Mouse (Mus musculus): ENCODE measurements at regions not wholly inside any gene's neighbourhood (a gene's known extent, or its start where the extent isn't known, plus 50 kb on each side); places are given as distances from the start of the nearest gene placed in this dataset.

DNA sequence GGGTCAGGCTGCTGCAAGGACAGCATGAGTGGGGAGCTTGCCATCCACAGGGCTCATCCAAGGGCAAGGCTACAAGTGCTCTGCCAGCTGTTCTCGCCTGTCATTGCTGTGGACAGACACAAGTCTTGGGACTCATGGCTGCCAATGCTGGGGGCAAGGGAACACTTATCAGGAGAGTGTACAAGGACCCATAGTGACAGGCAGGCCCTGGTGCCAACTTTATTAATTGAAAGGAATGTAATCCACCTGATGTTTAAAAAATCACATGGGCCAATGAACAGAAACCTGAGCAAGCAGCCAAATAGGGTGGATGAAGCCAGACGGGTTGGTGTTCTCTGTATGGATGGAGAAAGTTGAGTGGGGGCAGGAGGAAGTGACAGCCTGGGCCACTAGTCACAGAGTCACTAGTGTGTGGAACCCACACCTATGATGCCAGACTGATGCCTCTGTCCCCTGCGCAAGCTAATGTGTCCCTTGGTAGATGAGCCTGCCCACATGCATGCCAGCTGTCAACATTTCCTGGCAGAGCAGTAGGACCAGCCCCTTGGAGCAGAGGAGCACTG is 161.6 kb upstream of the Ppp2r3a start:
- TF ChIP-seq TBP (IDR thresholded peaks at IDR 0.05; ENCODE audit: low read depth, low read length) (no peak), MAX (IDR thresholded peaks at IDR 0.05; ENCODE audit: low read length) (no peak), CTCF (IDR thresholded peaks at IDR 0.05 in 2 of 3, conservative IDR thresholded peaks at IDR 0.05 in 1 of 3; ENCODE audit: control insufficient read depth in 1 of 3, insufficient read depth in 1 of 3, low read depth in 2 of 3, low read length in 3 of 3, poor library complexity in 1 of 3, severe bottlenecking in 1 of 3) (no peak), CHD1 (IDR thresholded peaks at IDR 0.05; ENCODE audit: low read depth, low read length) (no peak)
- H3K27ac ChIP-seq (ENCODE audit: control insufficient read depth, low read depth, low read length) = no peak overlapping the region
- no peak overlapping the region for H3K4me3 ChIP-seq (ENCODE audit: control insufficient read depth in 1 of 2, insufficient read depth in 1 of 2, low read depth in 2 of 2, low read length in 2 of 2)
- H3K79me2 ChIP-seq (ENCODE audit: control insufficient read depth, insufficient read depth, low read length, poor library complexity) = no peaks in the 10 kb centered on the region
- no peak for DNase-seq (ENCODE audit: low read depth, low spot score)
- no peaks in the 10 kb centered on the region for H3K27me3 ChIP-seq (ENCODE audit: control insufficient read depth in 1 of 2, insufficient read depth in 2 of 2, low read length in 2 of 2)
- H3K9ac ChIP-seq (ENCODE audit: control insufficient read depth, low read depth, low read length, poor library complexity, severe bottlenecking) = no peak overlapping the region
- no peaks in the 10 kb centered on the region for H3K36me3 ChIP-seq (ENCODE audit: control insufficient read depth in 1 of 2, insufficient read depth in 2 of 2, low read length in 2 of 2)
- H3K9me3 ChIP-seq (replicated peaks; ENCODE audit: insufficient read depth, low read length) = no peaks in the 10 kb centered on the region
- no peaks in the 10 kb centered on the region for H3K4me1 ChIP-seq (ENCODE audit: control insufficient read depth in 1 of 2, insufficient read depth in 2 of 2, low read length in 2 of 2)

GRCm38 (mm10) chr9:101411951-101412350 is 160.4 kb upstream of the Ppp2r3a start:
- Histone ChIP-seq H3K9ac (ENCODE audit: control insufficient read depth, low read depth, low read length, poor library complexity, severe bottlenecking) (no peak overlapping the region), H3K36me3 (ENCODE audit: control insufficient read depth in 1 of 2, insufficient read depth in 2 of 2, low read length in 2 of 2) (no peaks in the 10 kb centered on the region), H3K27ac (ENCODE audit: control insufficient read depth, low read depth, low read length) (no peak overlapping the region), H3K4me1 (ENCODE audit: control insufficient read depth in 1 of 2, insufficient read depth in 2 of 2, low read length in 2 of 2) (no peaks in the 10 kb centered on the region), H3K4me3 (ENCODE audit: control insufficient read depth in 1 of 2, insufficient read depth in 1 of 2, low read depth in 2 of 2, low read length in 2 of 2) (no peak overlapping the region), H3K9me3 (replicated peaks; ENCODE audit: insufficient read depth, low read length) (no peaks in the 10 kb centered on the region), H3K79me2 (ENCODE audit: control insufficient read depth, insufficient read depth, low read length, poor library complexity) (no peaks in the 10 kb centered on the region), H3K27me3 (ENCODE audit: control insufficient read depth in 1 of 2, insufficient read depth in 2 of 2, low read length in 2 of 2) (no peaks in the 10 kb centered on the region)
- TF ChIP-seq ZMIZ1 (IDR thresholded peaks at IDR 0.05; ENCODE audit: low read depth, low read length) = no peak
- no peak for TF ChIP-seq MEF2A (IDR thresholded peaks at IDR 0.05; ENCODE audit: extremely low read depth, insufficient replicate concordance, low read depth, low read length, poor library complexity, severe bottlenecking)
- no peak for TF ChIP-seq ETS1 (IDR thresholded peaks at IDR 0.05; ENCODE audit: low read depth, low read length)
- no peak for TF ChIP-seq CHD2 (IDR thresholded peaks at IDR 0.05; ENCODE audit: low read length)
- no peak for TF ChIP-seq ZC3H11A (IDR thresholded peaks at IDR 0.05; ENCODE audit: low read depth, low read length)
- no peak for TF ChIP-seq TAL1 (IDR thresholded peaks at IDR 0.05; ENCODE audit: low read length)
- DNase-seq (ENCODE audit: low read depth, low spot score) = no peak

DNA sequence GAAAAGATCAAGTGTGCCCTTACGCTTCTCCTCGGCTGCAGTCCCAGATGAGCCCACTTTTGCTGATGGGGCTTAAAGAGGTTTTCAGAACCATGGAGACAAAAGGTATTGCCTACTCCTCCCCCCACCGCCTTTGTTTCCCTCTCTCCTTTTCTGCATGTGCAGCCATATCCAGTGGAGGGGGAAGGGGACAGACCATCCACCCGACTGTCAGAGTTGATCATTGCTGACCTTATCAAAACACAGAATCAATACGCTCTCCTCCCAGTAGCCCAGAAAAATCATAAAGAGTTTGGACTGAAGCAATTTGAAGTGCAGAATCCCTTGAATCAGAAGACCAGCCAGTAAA is 159.9 kb upstream of the Ppp2r3a start:
- TF ChIP-seq KAT2A (conservative IDR thresholded peaks at IDR 0.05; ENCODE audit: low read depth, low read length) = no peak
- TF ChIP-seq RAD21 (IDR thresholded peaks at IDR 0.05; ENCODE audit: low read depth, low read length) = no peak
- TF ChIP-seq POLR2AphosphoS5 (IDR thresholded peaks at IDR 0.05; ENCODE audit: borderline replicate concordance, low read depth, low read length) = no peak
- TF ChIP-seq ZNF384 (IDR thresholded peaks at IDR 0.05; ENCODE audit: low read depth, low read length) = no peak
- TF ChIP-seq BHLHE40 (IDR thresholded peaks at IDR 0.05; ENCODE audit: borderline replicate concordance, low read depth, low read length) = no peak
- TF ChIP-seq POLR2A (IDR thresholded peaks at IDR 0.05; ENCODE audit: control insufficient read depth in 1 of 2, insufficient read depth in 1 of 2, low read depth in 1 of 2, low read length in 2 of 2, poor library complexity in 1 of 2) = no peak
- TF ChIP-seq SMC3 (IDR thresholded peaks at IDR 0.05; ENCODE audit: low read depth, low read length) = no peak
- no peak for TF ChIP-seq CTCF (IDR thresholded peaks at IDR 0.05 in 2 of 3, conservative IDR thresholded peaks at IDR 0.05 in 1 of 3; ENCODE audit: control insufficient read depth in 1 of 3, insufficient read depth in 1 of 3, low read depth in 2 of 3, low read length in 3 of 3, poor library complexity in 1 of 3, severe bottlenecking in 1 of 3)
- TF ChIP-seq GABPA (IDR thresholded peaks at IDR 0.05; ENCODE audit: low read depth, low read length) = no peak
- TF ChIP-seq ZC3H11A (IDR thresholded peaks at IDR 0.05; ENCODE audit: low read depth, low read length) = no peak
- no peak for TF ChIP-seq POLR2AphosphoS2 (IDR thresholded peaks at IDR 0.05; ENCODE audit: low read length)
- TF ChIP-seq ELF1 (IDR thresholded peaks at IDR 0.05; ENCODE audit: low read depth, low read length) = no peak
- no peak for TF ChIP-seq TBP (IDR thresholded peaks at IDR 0.05; ENCODE audit: low read depth, low read length)
- TF ChIP-seq NRF1 (IDR thresholded peaks at IDR 0.05; ENCODE audit: insufficient read depth, low read depth, low read length, poor library complexity, severe bottlenecking) = no peak
- no peak for DNase-seq (ENCODE audit: low read depth, low spot score)
- Histone ChIP-seq H3K4me1 (ENCODE audit: control insufficient read depth in 1 of 2, insufficient read depth in 2 of 2, low read length in 2 of 2) (no peaks in the 10 kb centered on the region), H3K27me3 (ENCODE audit: control insufficient read depth in 1 of 2, insufficient read depth in 2 of 2, low read length in 2 of 2) (no peaks in the 10 kb centered on the region), H3K27ac (ENCODE audit: control insufficient read depth, low read depth, low read length) (no peak overlapping the region), H3K9me3 (replicated peaks; ENCODE audit: insufficient read depth, low read length) (no peaks in the 10 kb centered on the region), H3K4me3 (ENCODE audit: control insufficient read depth in 1 of 2, insufficient read depth in 1 of 2, low read depth in 2 of 2, low read length in 2 of 2) (no peak overlapping the region), H3K79me2 (ENCODE audit: control insufficient read depth, insufficient read depth, low read length, poor library complexity) (no peaks in the 10 kb centered on the region), H3K9ac (ENCODE audit: control insufficient read depth, low read depth, low read length, poor library complexity, severe bottlenecking) (no peak overlapping the region), H3K36me3 (ENCODE audit: control insufficient read depth in 1 of 2, insufficient read depth in 2 of 2, low read length in 2 of 2) (no peaks in the 10 kb centered on the region)

Data from MEL (cell line).